Mouse (Mus musculus) lung, embryonic 16.5 days (tissue): Measurements from ENCODE around the gene Trp53rka. TPM values are rescaled to one million over a fixed set of nuclear protein-coding genes. Genes with fewer than 3 reads are reported as not detected.
"Not testable (repeated sequence)": the region's sequence is repeated elsewhere in the genome, so short reads cannot be mapped to it uniquely, and the experiment has no call there.

ENCODE experiments used
- ATAC-seq: fragments of 200-750 bp; cut with Nextera tagmentation; 2 replicates; pipeline ENCODE4 v1.8.0; 2017; ENCODE audit warnings: low read depth, mild to moderate bottlenecking, moderate library complexity
- H3K27ac ChIP-seq: fragments of 300-500 bp; sonication (generic); 2 replicates; pipeline ENCODE4 v1.5.1; 2014; ENCODE audit warnings: mild to moderate bottlenecking, control low read depth, low read length
- H3K27me3 ChIP-seq: fragments of 300-500 bp; sonication (generic); 2 replicates; pipeline ENCODE4 v1.6.1; 2014; ENCODE audit warnings: low read depth, low read length, mixed read lengths; ENCODE audit not compliant: control insufficient read depth, insufficient read depth
- H3K36me3 ChIP-seq: fragments of 300-500 bp; sonication (generic); 2 replicates; pipeline ENCODE4 v1.6.1; 2014; ENCODE audit warnings: low read length; ENCODE audit not compliant: control insufficient read depth, insufficient read depth
- H3K4me1 ChIP-seq: fragments of 300-500 bp; sonication (generic); replicated peaks from 2 replicates; pipeline ENCODE4 v1.6.1; 2014; ENCODE audit warnings: low read length, mixed read lengths; ENCODE audit not compliant: control insufficient read depth, insufficient read depth
- H3K4me2 ChIP-seq: fragments of 300-500 bp; sonication (generic); 2 replicates; pipeline ENCODE4 v1.6.1; 2014; ENCODE audit warnings: low read depth, low read length, control low read depth
- H3K4me3 ChIP-seq: fragments of 300-500 bp; sonication (generic); 2 replicates; pipeline ENCODE4 v1.5.1; 2014; ENCODE audit warnings: mild to moderate bottlenecking, low read length, control low read depth
- H3K9ac ChIP-seq: fragments of 300-500 bp; sonication (generic); 2 replicates; pipeline ENCODE4 v1.6.1; 2014; ENCODE audit warnings: low read length, control low read depth
- H3K9me3 ChIP-seq: fragments of 300-500 bp; sonication (generic); 2 replicates; pipeline ENCODE4 v1.6.1; 2016; ENCODE audit warnings: low read length; ENCODE audit not compliant: control insufficient read depth
- WGBS: fragments of 180-500 bp; shearing (Covaris S2); extraction: QIAGEN DNeasy Blood & Tissue Kit; methylation state at CpG from one replicate; pipeline ENCODE4 v1.1.7; 2014; 5-methylcytosine and 5-hydroxymethylcytosine counted together
- polyA plus RNA-seq: library from polyadenylated mRNA; unstranded; fragments of >200 nt; fragmentation: Nextera tagmentation; extraction: Ambion mirVana; gene quantifications from 2 replicates; pipeline ENCODE4 v1.2.1, GENCODE M21; 2015

Gene Trp53rka
- polyA plus RNA-seq, 1 experiment from 2014 or later: 29.4 TPM

DNA sequence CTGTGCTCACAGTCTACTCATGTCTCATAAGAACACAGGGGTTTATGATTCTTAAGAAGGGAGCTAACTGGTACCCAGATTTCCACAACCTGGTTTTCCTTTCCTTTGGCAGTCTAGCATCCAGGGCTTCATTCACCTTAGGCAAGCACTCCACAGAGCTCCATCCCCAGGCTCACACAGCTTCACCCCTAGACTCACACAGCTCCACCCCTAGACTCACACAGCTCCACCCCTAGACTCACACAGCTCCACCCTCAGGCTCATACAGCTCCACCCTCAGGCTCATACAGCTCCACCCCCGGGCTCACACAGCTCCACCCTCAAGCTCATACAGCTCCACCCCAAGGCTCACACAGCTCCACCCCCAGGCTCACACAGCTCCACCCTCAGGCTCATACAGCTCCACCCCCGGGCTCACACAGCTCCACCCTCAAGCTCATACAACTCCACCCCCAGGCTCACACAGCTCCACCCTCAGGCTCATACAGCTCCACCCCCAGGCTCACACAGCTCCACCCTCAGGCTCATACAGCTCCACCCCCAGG, 17.9 kb upstream of the Trp53rka start:
- H3K27me3 ChIP-seq: not testable (repeated sequence)

DNA sequence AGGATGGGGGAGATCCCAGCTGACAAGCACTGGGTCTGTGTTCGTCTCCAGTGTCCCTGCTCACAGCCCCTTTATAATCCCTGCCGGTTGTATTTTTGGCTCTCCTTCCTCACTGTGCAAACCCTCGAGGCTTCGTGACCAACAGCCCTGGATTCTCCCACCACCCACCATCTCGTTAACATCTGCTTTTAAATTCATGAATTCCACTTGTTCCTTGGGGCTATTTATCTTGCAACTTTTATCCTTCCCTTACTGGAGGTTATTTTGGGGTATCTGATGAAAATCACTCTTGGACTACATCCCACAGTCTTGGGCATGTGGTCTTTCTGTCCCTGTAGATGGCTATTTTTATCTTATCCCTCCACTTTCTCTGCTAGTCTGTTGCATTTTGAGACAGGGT, 17.3 kb upstream of the Trp53rka start:
- no peak for ATAC-seq
- WGBS: 45% methylated on average over 5 of the region's 5 CpGs
- no peak overlapping the region for H3K27ac ChIP-seq

More for the DNA sequence above, 17.9 kb upstream of the Trp53rka start:
- not testable (repeated sequence) for H3K9ac ChIP-seq, H3K4me3 ChIP-seq, ATAC-seq, H3K36me3 ChIP-seq, H3K4me2 ChIP-seq, H3K9me3 ChIP-seq, H3K27ac ChIP-seq
- peaks cover 23% of the 10 kb centered on the region for H3K4me1 ChIP-seq
- 77% methylated on average over 2 of the region's 2 CpGs for WGBS

DNA sequence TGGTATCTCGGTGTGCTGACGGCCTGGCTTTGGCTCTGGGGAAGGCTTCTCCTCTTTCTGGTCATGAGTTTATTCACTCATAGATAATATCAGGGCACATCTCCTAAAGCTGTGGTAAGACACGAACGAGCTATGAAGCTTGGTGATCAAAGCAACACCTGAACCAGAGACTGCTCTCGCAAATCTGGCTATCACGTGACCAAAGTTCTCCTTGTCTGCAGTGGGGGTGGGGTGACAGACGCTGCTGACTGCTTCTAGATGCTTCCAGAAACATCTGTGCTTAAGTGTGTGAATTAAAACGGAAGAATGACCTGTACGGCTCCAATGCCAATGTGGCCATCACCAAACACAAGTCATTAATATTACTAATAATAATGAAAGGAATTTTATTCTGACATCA, 16.6 kb upstream of the Trp53rka start:
- Histone ChIP-seq H3K27me3 (no peaks in the 10 kb centered on the region), H3K9ac (no peak overlapping the region), H3K4me3 (no peak overlapping the region), H3K4me2 (no peak overlapping the region), H3K9me3 (no peaks in the 10 kb centered on the region), H3K27ac (no peak overlapping the region), H3K36me3 (0 out of 2 replicates have a peak, but pooled peaks cover 3% of the 10 kb centered on the region), H3K4me1 (peaks cover 28% of the 10 kb centered on the region)
- ATAC-seq: no peak
- WGBS: 31% methylated on average over 9 of the region's 9 CpGs

More for the DNA sequence above, 17.3 kb upstream of the Trp53rka start:
- Histone ChIP-seq H3K4me3 (no peak overlapping the region), H3K4me1 (peaks cover 23% of the 10 kb centered on the region), H3K4me2 (no peak overlapping the region), H3K27me3 (no peaks in the 10 kb centered on the region), H3K9me3 (no peaks in the 10 kb centered on the region), H3K36me3 (peaks cover 8% of the 10 kb centered on the region), H3K9ac (no peak overlapping the region)

DNA sequence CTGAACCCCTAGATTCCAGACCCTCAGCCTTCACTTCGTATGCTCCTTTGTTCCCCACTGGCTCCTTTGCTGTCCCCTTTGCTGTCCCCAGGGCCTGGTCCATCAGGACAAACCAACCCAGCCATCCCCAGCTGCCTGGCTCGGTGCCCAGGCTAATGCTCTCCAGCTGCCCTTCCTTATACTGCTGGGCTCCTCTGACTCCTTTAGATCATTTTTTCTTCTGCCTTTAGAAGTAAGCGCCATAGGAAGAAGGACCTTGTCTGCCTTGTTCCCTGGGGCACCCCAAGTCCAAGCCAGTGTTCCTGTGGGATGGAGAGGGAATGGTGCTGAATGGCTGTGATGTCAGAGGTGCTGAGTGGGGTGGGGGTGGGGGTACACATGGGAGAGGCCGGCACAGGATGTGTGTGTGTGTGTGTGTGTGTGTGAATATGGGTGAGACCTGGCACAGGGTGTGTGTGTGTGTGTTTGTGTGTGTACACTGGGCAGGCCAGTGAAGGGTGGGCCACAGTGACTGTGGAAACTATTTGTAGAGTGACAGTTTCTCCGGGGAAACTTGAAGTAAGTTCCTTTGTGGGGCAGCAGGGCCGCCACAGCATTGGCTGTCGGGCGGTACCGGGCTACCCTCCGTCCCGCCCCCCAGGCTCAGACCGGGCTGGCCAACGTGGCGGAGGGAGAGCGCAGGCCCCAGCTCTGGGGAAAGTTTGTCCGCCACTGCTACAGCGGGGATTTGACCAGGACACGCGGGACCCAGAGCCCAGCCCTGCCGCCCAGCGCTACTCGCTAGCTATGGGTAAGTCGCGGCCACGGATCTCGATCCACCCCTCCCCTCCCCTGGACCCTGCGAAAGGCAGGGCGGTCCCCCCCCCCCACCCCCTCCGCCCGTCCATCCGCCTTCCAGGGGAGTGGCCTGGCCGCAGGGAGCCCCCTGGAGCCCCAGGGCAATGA, 10.4 kb upstream of the Trp53rka start, which contains the start of gene Slc2a10:
Gene Slc2a10 (plus strand): TSS at position 529 of the 945 bp plus-strand sequence.
- whole genome bisulfite sequencing: 1% methylated on average over 24 of the region's 32 CpGs
- no peaks in the 10 kb centered on the region for H3K36me3 ChIP-seq
- peak; percentile 86 for ATAC-seq
- H3K9me3 ChIP-seq: no peaks in the 10 kb centered on the region
- H3K27ac ChIP-seq: peak within 1 kb of the TSS; percentile 53
- H3K9ac ChIP-seq: peak within 1 kb of the TSS; percentile 72
- peaks cover 28% of the 10 kb centered on the region for H3K4me1 ChIP-seq
- H3K27me3 ChIP-seq: no peaks in the 10 kb centered on the region
- H3K4me2 ChIP-seq: peak within 1 kb of the TSS; percentile 75
- H3K4me3 ChIP-seq: peak within 1 kb of the TSS; percentile 50

DNA sequence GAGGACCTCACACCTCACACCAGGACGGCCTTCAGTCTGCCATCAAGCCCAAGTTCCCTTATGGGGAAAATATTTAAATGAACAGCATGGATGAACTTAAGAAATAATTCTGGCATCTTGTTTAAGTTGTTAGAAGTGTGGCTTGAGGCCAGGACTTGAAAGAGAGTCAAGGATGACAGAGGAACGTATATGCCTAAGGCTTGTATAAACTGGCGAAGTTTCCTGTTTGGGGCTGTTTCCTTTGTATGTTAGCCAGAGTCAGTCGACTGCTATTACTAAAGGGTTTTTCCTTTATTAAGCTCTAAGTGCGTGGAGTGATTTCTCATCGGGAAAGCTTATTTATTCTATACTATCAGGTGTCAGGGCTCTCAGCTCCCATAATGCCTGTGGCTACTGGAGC, 5.7 kb upstream of the Trp53rka start:
- ATAC-seq: peak; percentile 32; the same call in 1 of the 2 replicates

DNA sequence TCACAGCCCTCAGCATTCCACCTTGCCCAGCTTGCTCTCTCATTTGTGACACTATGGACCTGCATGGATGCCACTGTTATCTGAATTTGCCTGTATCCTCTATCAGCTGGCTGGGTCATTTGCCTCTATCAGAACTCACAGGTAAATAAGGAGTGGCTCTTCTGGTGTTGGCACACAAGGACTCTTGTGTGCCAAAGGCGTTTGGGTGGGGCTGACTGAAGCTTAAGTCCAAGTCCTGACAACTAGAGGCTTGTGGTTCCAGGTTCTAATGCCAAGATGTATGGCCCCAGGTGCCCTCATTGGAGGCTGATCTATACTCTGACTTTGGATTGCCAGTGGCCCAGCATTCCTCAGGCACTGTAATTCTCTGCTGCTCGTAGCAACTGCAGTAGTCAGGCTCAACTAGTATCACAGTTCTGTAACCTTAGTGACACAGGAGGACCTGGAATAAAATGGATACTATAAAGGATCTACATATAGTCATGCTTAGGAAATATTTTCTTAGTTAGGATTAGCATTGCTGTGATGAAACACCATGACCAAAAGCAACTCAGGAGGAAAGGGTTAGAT, 4.7 kb upstream of the Trp53rka start:
- Histone ChIP-seq H3K4me1 (peaks cover 14% of the 10 kb centered on the region), H3K9me3 (no peaks in the 10 kb centered on the region), H3K36me3 (no peaks in the 10 kb centered on the region), H3K4me3 (no peak overlapping the region), H3K4me2 (no peak overlapping the region), H3K9ac (no peak overlapping the region), H3K27me3 (no peaks in the 10 kb centered on the region), H3K27ac (no peak overlapping the region; the same call in 1 of the 2 replicates)
- WGBS: 65% methylated on average over 2 of the region's 2 CpGs
- no peak for ATAC-seq

More for the DNA sequence above, 5.7 kb upstream of the Trp53rka start:
- peak overlapping the region; percentile 74 for H3K27ac ChIP-seq
- H3K9me3 ChIP-seq: no peaks in the 10 kb centered on the region
- H3K4me3 ChIP-seq: no peak overlapping the region
- no peaks in the 10 kb centered on the region for H3K36me3 ChIP-seq
- H3K4me2 ChIP-seq: no peak overlapping the region
- H3K27me3 ChIP-seq: no peaks in the 10 kb centered on the region
- 20% methylated on average over 6 of the region's 6 CpGs for whole genome bisulfite sequencing
- H3K4me1 ChIP-seq: peaks cover 20% of the 10 kb centered on the region
- no peak overlapping the region for H3K9ac ChIP-seq

DNA sequence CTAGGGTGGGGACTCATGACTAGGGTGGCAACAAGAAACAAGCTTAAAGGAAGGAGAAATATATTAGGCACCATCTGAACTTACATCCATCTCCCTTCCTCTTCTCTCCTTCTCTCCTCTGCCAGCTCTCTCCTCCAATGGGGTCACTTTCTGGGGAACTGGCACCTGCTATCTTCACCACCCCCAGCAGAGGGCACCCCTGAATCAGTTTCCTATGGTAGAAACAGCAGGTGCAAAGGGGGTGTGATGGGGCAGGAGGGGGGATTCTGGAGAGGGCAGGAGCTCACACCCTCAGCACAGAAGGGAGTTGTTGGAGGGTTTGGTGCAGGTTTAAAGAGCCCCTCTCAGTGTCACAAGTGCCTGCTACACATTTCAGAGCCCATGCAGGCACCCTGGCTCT, 3.1 kb upstream of the Trp53rka start:
- no peak overlapping the region for H3K9ac ChIP-seq
- no peak overlapping the region for H3K27ac ChIP-seq
- no peak for ATAC-seq
- H3K4me1 ChIP-seq: peaks cover 18% of the 10 kb centered on the region
- H3K4me3 ChIP-seq: no peak overlapping the region
- H3K4me2 ChIP-seq: no peak overlapping the region
- no peaks in the 10 kb centered on the region for H3K36me3 ChIP-seq
- no peaks in the 10 kb centered on the region for H3K27me3 ChIP-seq
- no peaks in the 10 kb centered on the region for H3K9me3 ChIP-seq

DNA sequence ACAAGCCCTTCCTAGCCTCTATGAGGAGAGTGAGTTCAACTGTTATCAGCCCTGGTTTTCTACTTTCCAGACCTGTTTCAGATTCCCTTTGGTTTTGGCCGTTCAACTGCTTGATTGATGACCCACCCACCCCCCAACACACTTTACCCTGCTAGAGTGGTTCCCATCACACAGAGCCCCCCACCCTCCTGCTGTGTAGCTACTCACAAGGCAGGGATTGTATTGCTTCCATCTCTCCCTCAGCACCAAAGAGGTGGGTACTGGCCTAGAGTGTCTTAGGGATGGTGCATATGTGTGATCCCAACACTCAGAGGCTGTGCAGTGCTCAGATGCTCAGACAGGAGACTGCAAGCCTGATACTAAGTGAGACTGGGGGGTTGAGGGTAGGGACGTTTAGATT, 1.4 kb upstream of the Trp53rka start:
- WGBS: 26% methylated on average over 2 of the region's 2 CpGs
- no peak overlapping the region for H3K9ac ChIP-seq
- H3K27me3 ChIP-seq: no peaks in the 10 kb centered on the region
- peaks cover 17% of the 10 kb centered on the region for H3K4me1 ChIP-seq
- H3K4me2 ChIP-seq: no peak overlapping the region
- H3K36me3 ChIP-seq: peaks cover 6% of the 10 kb centered on the region
- H3K27ac ChIP-seq: no peak overlapping the region
- H3K4me3 ChIP-seq: no peak overlapping the region
- no peaks in the 10 kb centered on the region for H3K9me3 ChIP-seq
- ATAC-seq: no peak

DNA sequence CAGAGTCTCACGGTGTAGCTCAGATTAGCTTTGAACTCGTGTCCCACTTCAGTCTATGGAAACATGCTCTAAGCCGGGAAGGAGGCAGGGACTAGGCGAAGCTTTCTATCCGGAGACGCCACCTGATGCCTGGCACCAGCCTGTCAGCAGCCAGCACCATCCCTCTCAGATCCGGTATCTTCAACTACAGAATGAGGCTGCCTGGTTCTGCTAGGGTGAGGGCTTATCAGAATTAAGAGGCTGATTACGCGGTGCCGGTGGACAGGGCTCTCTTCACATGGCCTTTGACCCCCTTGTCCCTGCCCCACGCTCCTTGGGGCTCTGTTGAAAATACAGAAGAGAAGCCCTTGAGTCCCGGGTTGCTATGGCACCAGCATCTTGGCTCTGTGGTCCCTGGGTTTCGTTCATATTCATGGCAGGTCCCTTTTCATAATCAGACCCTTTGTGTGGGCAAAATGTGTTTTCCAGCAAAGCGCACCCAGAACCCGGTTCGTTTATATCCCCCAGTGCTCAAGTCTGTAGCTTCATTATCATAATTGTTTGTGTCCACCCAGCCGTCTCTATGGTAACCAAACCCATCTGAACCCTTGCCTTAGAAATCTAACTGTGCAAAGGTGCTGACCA, 575 bp upstream of the Trp53rka start:
- H3K4me3 ChIP-seq: peak overlapping the region; percentile 71
- peaks cover 10% of the 10 kb centered on the region for H3K4me1 ChIP-seq
- H3K9me3 ChIP-seq: no peaks in the 10 kb centered on the region
- 24% methylated on average over 17 of the region's 17 CpGs for WGBS
- H3K4me2 ChIP-seq: peak overlapping the region; percentile 88
- H3K9ac ChIP-seq: peak overlapping the region; percentile 80
- 0 out of 2 replicates have a peak, but pooled peaks have one; percentile 1 for ATAC-seq
- H3K27me3 ChIP-seq: no peaks in the 10 kb centered on the region
- peaks cover 6% of the 10 kb centered on the region for H3K36me3 ChIP-seq
- H3K27ac ChIP-seq: no peak overlapping the region
